9 mouse cellular contexts compared by ENCODE assay signal in genomic region chr14:25555848-25556247, GRCm38 (mm10).
DNase-seq lines count a peak whose midpoint lies in the region; ATAC-seq and TF ChIP-seq lines count a peak whose summit lies in the region.
"Had no signal": no experiment of that assay in that cellular context is flagged by ENCODE, and none has a peak within 500 bp of the region (broad histone marks: within the 10 kb centered on the region; RNA-seq: fewer than 3 reads in every experiment).

No protein-coding gene starts in this region.

- WGBS in heart, embryonic 16.5 days, result 29% methylated on average over 7 of the region's 7 CpGs
- 14% methylated on average over 7 of the region's 7 CpGs for WGBS in heart, embryonic 11.5 days (ENCODE audit: insufficient replicate concordance)
- WGBS in embryonic facial prominence, embryonic 15.5 days, result 24% methylated on average over 7 of the region's 7 CpGs
- WGBS in hindbrain, embryonic 16.5 days, result 8% methylated on average over 7 of the region's 7 CpGs
- WGBS in midbrain, postnatal 0 days, result 13% methylated on average over 7 of the region's 7 CpGs
- WGBS in thymus, adult 2 months, result 89% methylated on average over 7 of the region's 7 CpGs
- 29% methylated on average over 7 of the region's 7 CpGs for WGBS in kidney, adult 2 months

- peak overlapping the region; percentile 17; the same call in 1 of the 2 replicates for H3K27ac ChIP-seq in heart, embryonic 16.5 days (ENCODE audit: low read length)
- H3K27ac ChIP-seq in heart, embryonic 11.5 days (ENCODE audit: low read depth, low read length), result no peak overlapping the region
- H3K27ac ChIP-seq in embryonic facial prominence, embryonic 15.5 days (replicated peaks), result peak overlapping the region; percentile 17
- peak overlapping the region; percentile 70 for H3K27ac ChIP-seq in hindbrain, embryonic 16.5 days (ENCODE audit: low read depth, low read length)
- peak overlapping the region; percentile 63; the same call in 1 of the 2 replicates for H3K27ac ChIP-seq in midbrain, postnatal 0 days (ENCODE audit: low read depth, low read length)
- no peak overlapping the region for H3K27ac ChIP-seq in thymus, adult 2 months (ENCODE audit: control insufficient read depth, insufficient read depth, low read length)
- no peak overlapping the region for H3K27ac ChIP-seq in kidney, adult 2 months (ENCODE audit: insufficient read depth, low read depth, low read length)

- no peak overlapping the region for H3K4me2 ChIP-seq in heart, embryonic 16.5 days (ENCODE audit: low read depth, low read length)
- H3K4me2 ChIP-seq in heart, embryonic 11.5 days, result no peak overlapping the region
- H3K4me2 ChIP-seq in embryonic facial prominence, embryonic 15.5 days (replicated peaks), result no peak overlapping the region
- peak overlapping the region; percentile 31 for H3K4me2 ChIP-seq in hindbrain, embryonic 16.5 days (ENCODE audit: low read length)
- peak overlapping the region; percentile 20; the same call in 1 of the 2 replicates for H3K4me2 ChIP-seq in midbrain, postnatal 0 days (ENCODE audit: low read depth, low read length, poor library complexity, severe bottlenecking)

- DNase-seq in midbrain, postnatal 0 days (ENCODE audit: low spot score), result no peak
- DNase-seq in thymus, adult 2 months, result no peak
- no peak for DNase-seq in urinary bladder, adult 2 months (ENCODE audit: low spot score)
- DNase-seq in kidney, adult 2 months, result no peak
- DNase-seq: lung, postnatal 4 days had no signal

- ATAC-seq in heart, embryonic 16.5 days (replicated peaks; ENCODE audit: extremely low read depth, insufficient read depth, low FRiP score), result no peak
- ATAC-seq in heart, embryonic 11.5 days (replicated peaks; ENCODE audit: insufficient number of reproducible peaks, low FRiP score, low TSS enrichment), result no peak
- no peak for ATAC-seq in embryonic facial prominence, embryonic 15.5 days (ENCODE audit: insufficient number of reproducible peaks, low FRiP score, low TSS enrichment, low read depth)
- no peak for ATAC-seq in hindbrain, embryonic 16.5 days
- no peak for ATAC-seq in midbrain, postnatal 0 days (ENCODE audit: low FRiP score)

- TF ChIP-seq CTCF in midbrain, postnatal 0 days (IDR thresholded peaks at IDR 0.05), result no peak
- TF ChIP-seq CTCF in thymus, adult 2 months (IDR thresholded peaks at IDR 0.05; ENCODE audit: borderline replicate concordance, control insufficient read depth, extremely low read depth, insufficient read depth, low read length, poor library complexity), result no peak
- no peak for TF ChIP-seq CTCF in kidney, adult 2 months (conservative IDR thresholded peaks at IDR 0.05; ENCODE audit: insufficient read depth, insufficient read length, low read depth, low read length)

- no peaks in the 10 kb centered on the region for H3K9me3 ChIP-seq in heart, embryonic 16.5 days (replicated peaks; ENCODE audit: control insufficient read depth, low read length)
- no peaks in the 10 kb centered on the region for H3K9me3 ChIP-seq in heart, embryonic 11.5 days (replicated peaks; ENCODE audit: control insufficient read depth, low read length)
- H3K9me3 ChIP-seq in embryonic facial prominence, embryonic 15.5 days (replicated peaks), result no peaks in the 10 kb centered on the region
- H3K9me3 ChIP-seq in hindbrain, embryonic 16.5 days (ENCODE audit: control insufficient read depth, low read length), result no peaks in the 10 kb centered on the region
- no peaks in the 10 kb centered on the region for H3K9me3 ChIP-seq in midbrain, postnatal 0 days (ENCODE audit: low read length)

- no peaks in the 10 kb centered on the region for H3K27me3 ChIP-seq in heart, embryonic 16.5 days (ENCODE audit: control insufficient read depth, insufficient read depth, low read length)
- H3K27me3 ChIP-seq in heart, embryonic 11.5 days (ENCODE audit: control insufficient read depth, insufficient read depth, low read length), result no peaks in the 10 kb centered on the region
- H3K27me3 ChIP-seq in embryonic facial prominence, embryonic 15.5 days, result no peaks in the 10 kb centered on the region
- H3K27me3 ChIP-seq in hindbrain, embryonic 16.5 days (replicated peaks; ENCODE audit: control insufficient read depth, insufficient read depth, low read length), result no peaks in the 10 kb centered on the region
- H3K27me3 ChIP-seq in midbrain, postnatal 0 days (ENCODE audit: insufficient read depth, low read length), result no peaks in the 10 kb centered on the region
- H3K27me3 ChIP-seq in thymus, adult 2 months (ENCODE audit: control insufficient read depth, insufficient read depth, low read length), result no peaks in the 10 kb centered on the region
- no peaks in the 10 kb centered on the region for H3K27me3 ChIP-seq in kidney, adult 2 months (replicated peaks; ENCODE audit: control insufficient read depth, insufficient read depth, low read length)

- H3K36me3 ChIP-seq in heart, embryonic 16.5 days (ENCODE audit: control insufficient read depth, insufficient read depth), result peaks cover 4% of the 10 kb centered on the region; the same call in 1 of the 2 replicates
- peaks cover 5% of the 10 kb centered on the region for H3K36me3 ChIP-seq in heart, embryonic 11.5 days (ENCODE audit: control insufficient read depth, insufficient read depth, low read length)
- no peaks in the 10 kb centered on the region; the same call in 1 of the 2 replicates for H3K36me3 ChIP-seq in embryonic facial prominence, embryonic 15.5 days
- no peaks in the 10 kb centered on the region for H3K36me3 ChIP-seq in hindbrain, embryonic 16.5 days (ENCODE audit: control insufficient read depth, insufficient read depth, low read length)
- no peaks in the 10 kb centered on the region for H3K36me3 ChIP-seq in midbrain, postnatal 0 days (ENCODE audit: insufficient read depth, low read length)
- H3K36me3 ChIP-seq in thymus, adult 2 months (ENCODE audit: control insufficient read depth, insufficient read depth, low read length), result no peaks in the 10 kb centered on the region
- H3K36me3 ChIP-seq in kidney, adult 2 months (ENCODE audit: control insufficient read depth, insufficient read depth, low read length), result no peaks in the 10 kb centered on the region

- peaks cover 38% of the 10 kb centered on the region for H3K4me1 ChIP-seq in heart, embryonic 16.5 days (ENCODE audit: control insufficient read depth, insufficient read depth, low read length)
- H3K4me1 ChIP-seq in heart, embryonic 11.5 days (ENCODE audit: control insufficient read depth, insufficient read depth, low read length), result peaks cover 68% of the 10 kb centered on the region
- H3K4me1 ChIP-seq in embryonic facial prominence, embryonic 15.5 days, result peaks cover 59% of the 10 kb centered on the region
- H3K4me1 ChIP-seq in hindbrain, embryonic 16.5 days (ENCODE audit: control insufficient read depth, insufficient read depth, low read depth, low read length), result peaks cover 52% of the 10 kb centered on the region
- H3K4me1 ChIP-seq in midbrain, postnatal 0 days (ENCODE audit: insufficient read depth, low read length), result peaks cover 30% of the 10 kb centered on the region
- peaks cover 40% of the 10 kb centered on the region for H3K4me1 ChIP-seq in thymus, adult 2 months (replicated peaks; ENCODE audit: control insufficient read depth, insufficient read depth, low read length)
- H3K4me1 ChIP-seq in kidney, adult 2 months (ENCODE audit: control insufficient read depth, insufficient read depth, low read length), result peaks cover 20% of the 10 kb centered on the region

- TF ChIP-seq POLR2A in thymus, adult 2 months (IDR thresholded peaks at IDR 0.05; ENCODE audit: control insufficient read depth, extremely low read depth, insufficient read depth, low read length, poor library complexity), result no peak
- TF ChIP-seq POLR2A in kidney, adult 2 months (IDR thresholded peaks at IDR 0.05; ENCODE audit: low read depth, low read length), result no peak

- H3K9ac ChIP-seq in heart, embryonic 16.5 days (ENCODE audit: low read length), result no peak overlapping the region
- H3K9ac ChIP-seq in heart, embryonic 11.5 days (ENCODE audit: low read depth, low read length), result no peak overlapping the region
- H3K9ac ChIP-seq in embryonic facial prominence, embryonic 15.5 days, result no peak overlapping the region
- peak overlapping the region; percentile 44 for H3K9ac ChIP-seq in hindbrain, embryonic 16.5 days (ENCODE audit: low read depth, low read length)
- peak overlapping the region; percentile 9 for H3K9ac ChIP-seq in midbrain, postnatal 0 days (replicated peaks; ENCODE audit: low read length, poor library complexity, severe bottlenecking)

- no peak overlapping the region for H3K4me3 ChIP-seq in heart, embryonic 16.5 days (ENCODE audit: low read length)
- H3K4me3 ChIP-seq in heart, embryonic 11.5 days (ENCODE audit: low read depth, low read length), result no peak overlapping the region
- no peak overlapping the region for H3K4me3 ChIP-seq in embryonic facial prominence, embryonic 15.5 days (replicated peaks)
- H3K4me3 ChIP-seq in hindbrain, embryonic 16.5 days (ENCODE audit: low read length), result no peak overlapping the region
- no peak overlapping the region for H3K4me3 ChIP-seq in midbrain, postnatal 0 days (ENCODE audit: low read depth, low read length)
- H3K4me3 ChIP-seq in thymus, adult 2 months (ENCODE audit: control insufficient read depth, insufficient read depth, low read length), result no peak overlapping the region
- H3K4me3 ChIP-seq in kidney, adult 2 months (ENCODE audit: insufficient read depth, low read depth, low read length), result no peak overlapping the region

Comparison
In these comparisons a context has a peak if more than half of its experiments do, and no peak if none do; other contexts are left out.
1. H3K27ac ChIP-seq: peak in heart, embryonic 16.5 days (single experiment), embryonic facial prominence, embryonic 15.5 days (single experiment), hindbrain, embryonic 16.5 days (single experiment) and midbrain, postnatal 0 days (single experiment); none in heart, embryonic 11.5 days (single experiment), thymus, adult 2 months (single experiment) and kidney, adult 2 months (single experiment).
2. H3K4me2 ChIP-seq: peak in hindbrain, embryonic 16.5 days (single experiment) and midbrain, postnatal 0 days (single experiment); none in heart, embryonic 16.5 days (single experiment), heart, embryonic 11.5 days (single experiment) and embryonic facial prominence, embryonic 15.5 days (single experiment).
3. H3K9ac ChIP-seq: peak in hindbrain, embryonic 16.5 days (single experiment) and midbrain, postnatal 0 days (single experiment); none in heart, embryonic 16.5 days (single experiment), heart, embryonic 11.5 days (single experiment) and embryonic facial prominence, embryonic 15.5 days (single experiment).